Mouse (Mus musculus): Measurements from ENCODE around the gene Psmd4. TPM values are rescaled to one million over a fixed set of nuclear protein-coding genes. Genes with fewer than 3 reads are reported as not detected.

The Psmd4 gene
- total and polyA plus RNA-seq, 3 experiments, result 258 to 332 (median 284) TPM

DNA sequence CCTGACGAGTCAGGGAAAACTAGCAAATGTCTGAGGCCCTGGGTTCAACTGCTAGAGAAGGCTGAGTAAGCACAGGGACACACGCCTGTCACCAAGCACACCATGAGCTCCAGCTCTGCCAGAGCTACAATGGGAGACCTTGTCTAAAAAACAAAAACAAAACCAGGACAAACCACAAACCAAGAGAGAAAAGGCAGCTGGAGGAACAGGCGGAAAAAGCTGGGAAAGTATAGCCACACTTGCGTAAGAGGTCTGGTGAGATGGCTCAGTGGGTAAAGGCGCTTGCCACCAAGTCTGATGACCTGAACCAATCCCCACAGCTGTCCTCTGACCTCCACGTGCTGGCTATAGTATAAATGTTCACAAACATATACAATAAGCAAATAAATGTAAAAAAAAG lies 23.7 kb upstream of the Psmd4 start:
- H3K9me3 ChIP-seq (replicated peaks; ENCODE audit: low read length), result no peaks in the 10 kb centered on the region
- no peak overlapping the region for H3K4me3 ChIP-seq (replicated peaks in 1 of 3; ENCODE audit: low read depth in 2 of 3, low read length in 2 of 3, poor library complexity in 1 of 3)
- no peaks in the 10 kb centered on the region for H3K79me2 ChIP-seq (replicated peaks; ENCODE audit: control insufficient read depth, extremely low read depth, insufficient read depth, poor library complexity, severe bottlenecking)
- in situ Hi-C loops (cut with MboI; ENCODE audit: low pct_ligation_motif_present, low pct_unique_long_range_greater_than_20kb, low sequenced_read_pairs), result no loop called here
- H3K27ac ChIP-seq (ENCODE audit: insufficient read depth, low read depth), result no peak overlapping the region
- H3K4me2 ChIP-seq (ENCODE audit: insufficient read depth, low read depth, poor library complexity, severe bottlenecking), result no peak overlapping the region
- H3K36me3 ChIP-seq (replicated peaks in 1 of 2; ENCODE audit: control insufficient read depth in 1 of 2, insufficient read depth in 1 of 2, low read length in 1 of 2), result peaks cover 74 to 93% of the 10 kb centered on the region in 2 experiments
- no peak overlapping the region for H3K9ac ChIP-seq (ENCODE audit: insufficient read depth, low read depth)
- TF ChIP-seq SMC3 (IDR thresholded peaks at IDR 0.05; ENCODE audit: low read depth, low read length) (no peak), ZKSCAN1 (IDR thresholded peaks at IDR 0.05; ENCODE audit: borderline replicate concordance, low read depth, low read length) (no peak), POLR2A (IDR thresholded peaks at IDR 0.05; ENCODE audit: low read depth, low read length) (no peak), TBP (conservative IDR thresholded peaks at IDR 0.05; ENCODE audit: low read depth, low read length) (no peak), MAZ (IDR thresholded peaks at IDR 0.05; ENCODE audit: low read depth, low read length) (no peak), ELF1 (IDR thresholded peaks at IDR 0.05; ENCODE audit: low read depth, low read length) (no peak), NELFE (IDR thresholded peaks at IDR 0.05; ENCODE audit: low read depth, low read length) (no peak), BHLHE40 (IDR thresholded peaks at IDR 0.05; ENCODE audit: low read depth, low read length) (no peak), ZNF384 (IDR thresholded peaks at IDR 0.05; ENCODE audit: low read depth, low read length) (no peak), EP300 (IDR thresholded peaks at IDR 0.05; ENCODE audit: low read length) (no peak), UBTF (IDR thresholded peaks at IDR 0.05; ENCODE audit: low read depth, low read length) (no peak), MYC (IDR thresholded peaks at IDR 0.05; ENCODE audit: low read depth, low read length) (no peak), KAT2A (IDR thresholded peaks at IDR 0.05; ENCODE audit: insufficient replicate concordance, low read length) (no peak), ZMIZ1 (IDR thresholded peaks at IDR 0.05; ENCODE audit: low read depth, low read length) (no peak), RAD21 (IDR thresholded peaks at IDR 0.05; ENCODE audit: low read depth, low read length) (no peak), MXI1 (IDR thresholded peaks at IDR 0.05; ENCODE audit: low read depth, low read length) (no peak)
- DNase-seq (ENCODE audit: extremely low read depth), result no peak
- no peaks in the 10 kb centered on the region for H3K27me3 ChIP-seq (replicated peaks)
- H3K4me1 ChIP-seq (ENCODE audit: control insufficient read depth in 1 of 2, insufficient read depth in 2 of 2), result peaks cover 0 to 8% of the 10 kb centered on the region in 2 experiments; a peak in 2 of 4 replicates
- dilution Hi-C loops (cut with MboI; ENCODE audit: extremely low pct_ligation_motif_present, extremely low pct_unique_long_range_greater_than_20kb, low sequenced_read_pairs), result no loop called here

DNA sequence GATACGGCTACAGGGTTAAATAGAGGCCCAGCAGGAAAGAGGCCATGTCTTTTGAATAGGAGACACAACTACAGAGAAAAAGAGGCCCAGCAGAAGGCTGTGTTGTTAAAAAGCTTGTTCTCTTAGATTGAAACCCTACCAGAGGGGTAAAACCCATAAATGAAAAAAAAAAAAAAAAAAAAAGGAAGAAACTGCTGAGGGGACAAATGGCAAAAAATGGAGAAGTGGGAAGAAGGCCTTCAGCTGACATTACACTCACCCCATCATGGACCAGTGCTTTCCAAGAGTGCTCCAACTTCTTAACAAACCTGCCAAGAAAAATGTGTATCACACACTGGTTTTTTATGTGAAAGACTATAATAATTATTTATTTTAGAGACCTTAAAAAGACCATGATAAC lies 23.1 kb upstream of the Psmd4 start:
- H3K4me1 ChIP-seq (ENCODE audit: control insufficient read depth in 1 of 2, insufficient read depth in 2 of 2), result peaks cover 0 to 8% of the 10 kb centered on the region in 2 experiments; a peak in 2 of 4 replicates
- peaks cover 73 to 93% of the 10 kb centered on the region in 2 experiments for H3K36me3 ChIP-seq (replicated peaks in 1 of 2; ENCODE audit: control insufficient read depth in 1 of 2, insufficient read depth in 1 of 2, low read length in 1 of 2)
- no peaks in the 10 kb centered on the region for H3K79me2 ChIP-seq (replicated peaks; ENCODE audit: control insufficient read depth, extremely low read depth, insufficient read depth, poor library complexity, severe bottlenecking)
- H3K9ac ChIP-seq (ENCODE audit: insufficient read depth, low read depth), result no peak overlapping the region
- dilution Hi-C loops (cut with MboI; ENCODE audit: extremely low pct_ligation_motif_present, extremely low pct_unique_long_range_greater_than_20kb, low sequenced_read_pairs), result no loop called here
- no peak overlapping the region for H3K27ac ChIP-seq (ENCODE audit: insufficient read depth, low read depth)
- TF ChIP-seq ELF1 (IDR thresholded peaks at IDR 0.05; ENCODE audit: low read depth, low read length), result no peak
- peak; percentile 69 for TF ChIP-seq ZNF384 (IDR thresholded peaks at IDR 0.05; ENCODE audit: low read depth, low read length)
- H3K4me3 ChIP-seq (replicated peaks in 1 of 3; ENCODE audit: low read depth in 2 of 3, low read length in 2 of 3, poor library complexity in 1 of 3), result no peak overlapping the region
- in situ Hi-C loops (cut with MboI; ENCODE audit: low pct_ligation_motif_present, low pct_unique_long_range_greater_than_20kb, low sequenced_read_pairs), result no loop called here
- DNase-seq (ENCODE audit: extremely low read depth), result no peak
- H3K9me3 ChIP-seq (replicated peaks; ENCODE audit: low read length), result no peaks in the 10 kb centered on the region
- H3K27me3 ChIP-seq (replicated peaks), result no peaks in the 10 kb centered on the region
- no peak overlapping the region for H3K4me2 ChIP-seq (ENCODE audit: insufficient read depth, low read depth, poor library complexity, severe bottlenecking)
